Mouse (Mus musculus) MEL (cell line): ENCODE measurements around the gene Eif4e2. TPM values are rescaled to one million over a fixed set of nuclear protein-coding genes. Genes with fewer than 3 reads are reported as not detected.

ENCODE experiments used
- DNase-seq: peaks from one replicate; pipeline ENCODE4 v3.0.0; 2011; ENCODE audit warnings: low read depth, low spot score
- H3K27ac ChIP-seq: 2 replicates; pipeline ENCODE4 v1.5.1; 2012; ENCODE audit warnings: low read depth, mild to moderate bottlenecking, control low read depth, low read length, moderate library complexity; ENCODE audit not compliant: control insufficient read depth
- H3K27me3 ChIP-seq, 2 experiments: fragments of 150-350 bp in 1 of 2; sonication (generic) in 1 of 2; 2 replicates each; pipeline ENCODE4 v1.6.1; 2012; ENCODE audit warnings: low read length in 2 of 2, mild to moderate bottlenecking in 2 of 2, improper control_type of control experiment in 1 of 2, moderate library complexity in 1 of 2; ENCODE audit not compliant: insufficient read depth in 2 of 2, control insufficient read depth in 1 of 2
- H3K36me3 ChIP-seq, 2 experiments: 2 replicates each; pipeline ENCODE4 v1.6.1; 2012 to 2014; ENCODE audit warnings: low read length in 2 of 2, improper control_type of control experiment in 1 of 2, inconsistent platforms in 1 of 2, mild to moderate bottlenecking in 1 of 2; ENCODE audit not compliant: insufficient read depth in 2 of 2, control insufficient read depth in 1 of 2
- H3K4me1 ChIP-seq, 2 experiments: fragments of 150-350 bp in 1 of 2; sonication (generic) in 1 of 2; 2 replicates each; pipeline ENCODE4 v1.6.1; 2012; ENCODE audit warnings: low read length in 2 of 2, improper control_type of control experiment in 1 of 2, mild to moderate bottlenecking in 1 of 2; ENCODE audit not compliant: insufficient read depth in 2 of 2, control insufficient read depth in 1 of 2
- H3K4me3 ChIP-seq, 2 experiments: fragments of 150-350 bp in 1 of 2; sonication (generic) in 1 of 2; 2 replicates each; pipeline ENCODE4 v1.5.1; 2012; ENCODE audit warnings: low read depth in 2 of 2, low read length in 2 of 2, mild to moderate bottlenecking in 2 of 2, moderate library complexity in 2 of 2, control low read depth in 1 of 2, improper control_type of control experiment in 1 of 2; ENCODE audit not compliant: control insufficient read depth in 1 of 2, insufficient read depth in 1 of 2
- H3K79me2 ChIP-seq: 2 replicates; pipeline ENCODE4 v1.6.1; 2012; ENCODE audit warnings: mild to moderate bottlenecking, low read length, moderate library complexity; ENCODE audit not compliant: control insufficient read depth, poor library complexity, insufficient read depth
- H3K9ac ChIP-seq: 2 replicates; pipeline ENCODE4 v1.6.1; 2012; ENCODE audit warnings: low read depth, mild to moderate bottlenecking, control low read depth, low read length, moderate library complexity; ENCODE audit not compliant: control insufficient read depth, poor library complexity, severe bottlenecking
- H3K9me3 ChIP-seq: fragments of 150-350 bp; sonication (generic); replicated peaks from 2 replicates; pipeline ENCODE4 v1.6.1; 2012; ENCODE audit warnings: mild to moderate bottlenecking, low read length, improper control_type of control experiment, moderate library complexity; ENCODE audit not compliant: insufficient read depth
- CHD2 ChIP-seq: IDR thresholded peaks from 2 replicates; pipeline ENCODE4 v1.6.1; 2011; ENCODE audit warnings: low read length, improper control_type of control experiment
- E2F4 ChIP-seq: IDR thresholded peaks from 2 replicates; pipeline ENCODE4 v1.6.1; 2011; ENCODE audit warnings: low read depth, low read length, improper control_type of control experiment, borderline replicate concordance
- ELF1 ChIP-seq: IDR thresholded peaks from 2 replicates; pipeline ENCODE4 v1.6.1; 2014; ENCODE audit warnings: low read depth, mild to moderate bottlenecking, inconsistent platforms, low read length, improper control_type of control experiment, moderate library complexity
- EP300 ChIP-seq, 2 experiments: IDR thresholded peaks; 2 replicates each; pipeline ENCODE4 v1.6.1; 2011; ENCODE audit warnings: improper control_type of control experiment in 2 of 2, low read length in 2 of 2, low read depth in 1 of 2, mild to moderate bottlenecking in 1 of 2
- HCFC1 ChIP-seq: IDR thresholded peaks from 2 replicates; pipeline ENCODE4 v1.6.1; 2012; ENCODE audit warnings: low read depth, mild to moderate bottlenecking, inconsistent platforms, low read length, improper control_type of control experiment, moderate library complexity
- MAX ChIP-seq: IDR thresholded peaks from 2 replicates; pipeline ENCODE4 v1.6.1; 2011; ENCODE audit warnings: low read length, improper control_type of control experiment
- MAZ ChIP-seq: IDR thresholded peaks from 2 replicates; pipeline ENCODE4 v1.6.1; 2012; ENCODE audit warnings: low read depth, mild to moderate bottlenecking, inconsistent platforms, low read length, improper control_type of control experiment
- MYC ChIP-seq: IDR thresholded peaks from 2 replicates; pipeline ENCODE4 v1.6.1; 2011; ENCODE audit warnings: low read depth, mild to moderate bottlenecking, low read length, improper control_type of control experiment, moderate library complexity
- POLR2AphosphoS5 ChIP-seq: IDR thresholded peaks from 2 replicates; pipeline ENCODE4 v1.6.1; 2012; ENCODE audit warnings: low read depth, borderline replicate concordance, mild to moderate bottlenecking, inconsistent platforms, low read length, moderate library complexity, mixed read lengths
- RAD21 ChIP-seq: IDR thresholded peaks from 2 replicates; pipeline ENCODE4 v1.6.1; 2011; ENCODE audit warnings: mild to moderate bottlenecking, low read depth, low read length, improper control_type of control experiment
- RCOR1 ChIP-seq: IDR thresholded peaks from 2 replicates; pipeline ENCODE4 v1.6.1; 2012; ENCODE audit warnings: low read depth, mild to moderate bottlenecking, inconsistent platforms, low read length, improper control_type of control experiment
- SIN3A ChIP-seq: IDR thresholded peaks from 2 replicates; pipeline ENCODE4 v1.6.1; 2012; ENCODE audit warnings: low read length, improper control_type of control experiment, inconsistent platforms
- SMC3 ChIP-seq: IDR thresholded peaks from 2 replicates; pipeline ENCODE4 v1.6.1; 2011; ENCODE audit warnings: low read depth, low read length, improper control_type of control experiment
- TBP ChIP-seq: IDR thresholded peaks from 2 replicates; pipeline ENCODE4 v1.8.0; 2011; ENCODE audit warnings: low read depth, low read length, improper control_type of control experiment
- TCF12 ChIP-seq: IDR thresholded peaks from 2 replicates; pipeline ENCODE4 v1.6.1; 2014; ENCODE audit warnings: low read depth, mild to moderate bottlenecking, inconsistent platforms, low read length, improper control_type of control experiment, moderate library complexity
- USF1 ChIP-seq: IDR thresholded peaks from 2 replicates; pipeline ENCODE4 v1.6.1; 2014; ENCODE audit warnings: low read depth, mild to moderate bottlenecking, inconsistent platforms, low read length, improper control_type of control experiment, moderate library complexity
- USF2 ChIP-seq, 2 experiments: IDR thresholded peaks; 2 replicates each; pipeline ENCODE4 v1.6.1; 2011 to 2012; ENCODE audit warnings: improper control_type of control experiment in 2 of 2, low read length in 2 of 2, borderline replicate concordance in 1 of 2, inconsistent platforms in 1 of 2, low read depth in 1 of 2, mild to moderate bottlenecking in 1 of 2; ENCODE audit not compliant: insufficient read depth in 1 of 2
- ZKSCAN1 ChIP-seq: IDR thresholded peaks from 2 replicates; pipeline ENCODE4 v1.6.1; 2012; ENCODE audit warnings: low read depth, mild to moderate bottlenecking, inconsistent platforms, low read length, improper control_type of control experiment, moderate library complexity
- polyA plus RNA-seq, 2 experiments: library from polyadenylated mRNA; stranded (reverse) in 1 of 2; unstranded in 1 of 2; fragments of >175 nt in 1 of 2; fragments of >200 nt in 1 of 2; gene quantifications; 2 replicates each; pipeline versions ENCODE4 v1.2.1 to v1.2.4; 2012; ENCODE audit warnings: low replicate concordance in 2 of 2, low read depth in 1 of 2; ENCODE audit not compliant: insufficient read length in 2 of 2, insufficient read depth in 1 of 2, missing spikeins in 1 of 2
- total RNA-seq: library from RNA; depleted of rRNA; stranded (reverse); fragments of 300-350 nt; gene quantifications from 2 replicates; pipeline ENCODE4 v1.2.3, GENCODE M21; 2012

Eif4e2 gene
- total and polyA plus RNA-seq, 3 experiments, result 132 to 220 (median 165) TPM

- peaks cover 4 to 6% of the 10 kb centered on the region in 2 experiments; a peak in 3 of 4 replicates for H3K27me3 ChIP-seq
- H3K36me3 ChIP-seq, result no peaks in the 10 kb centered on the region
- no peaks in the 10 kb centered on the region for H3K9me3 ChIP-seq
These were observed 51.5 kb downstream of the Eif4e2 start for GRCm38 (mm10) chr1:87265200-87265599.

GRCm38 (mm10) chr1:87266296-87267090, 52.8 kb downstream of the Eif4e2 start:
- peaks cover 4 to 6% of the 10 kb centered on the region in 2 experiments; a peak in 3 of 4 replicates for H3K27me3 ChIP-seq
- DNase-seq, result no peak
- no peaks in the 10 kb centered on the region for H3K9me3 ChIP-seq
- no peak for TF ChIP-seq POLR2AphosphoS5
- TF ChIP-seq E2F4, result no peak
- TF ChIP-seq ELF1, result no peak
- no peak for TF ChIP-seq CHD2
- TF ChIP-seq HCFC1, result no peak
- no peak for TF ChIP-seq TBP
- no peaks in the 10 kb centered on the region for H3K36me3 ChIP-seq
- H3K27ac ChIP-seq, result no peak overlapping the region
- H3K79me2 ChIP-seq, result no peaks in the 10 kb centered on the region
- no peak overlapping the region for H3K9ac ChIP-seq
- no peak overlapping the region for H3K4me3 ChIP-seq
- no peaks in the 10 kb centered on the region for H3K4me1 ChIP-seq

More at GRCm38 (mm10) chr1:87265200-87265599, 51.5 kb downstream of the Eif4e2 start:
- TF ChIP-seq MAX, result no peak
- no peak for TF ChIP-seq MYC
- TF ChIP-seq E2F4, result no peak
- TF ChIP-seq MAZ, result no peak
- TF ChIP-seq ZKSCAN1, result no peak
- no peak for TF ChIP-seq USF2 (IDR thresholded peaks at IDR 0.05; ENCODE audit: borderline replicate concordance in 1 of 2, insufficient read depth in 1 of 2, low read depth in 1 of 2, low read length in 2 of 2)
- TF ChIP-seq USF1, result no peak
- no peak for TF ChIP-seq CHD2
- no peak for TF ChIP-seq RCOR1
- TF ChIP-seq EP300 (IDR thresholded peaks at IDR 0.05; ENCODE audit: low read depth in 1 of 2, low read length in 2 of 2), result no peak
- no peak for TF ChIP-seq HCFC1
- no peak for TF ChIP-seq SMC3
- TF ChIP-seq RAD21, result no peak
- no peak for TF ChIP-seq POLR2AphosphoS5
- no peak for TF ChIP-seq SIN3A
- no peak for TF ChIP-seq TCF12
- Histone ChIP-seq H3K9ac (no peak overlapping the region), H3K4me1 (no peaks in the 10 kb centered on the region), H3K4me3 (no peak overlapping the region), H3K79me2 (no peaks in the 10 kb centered on the region), H3K27ac (no peak overlapping the region)
- DNase-seq, result no peak
